Mouse (Mus musculus) cerebellum, adult 11-12 months (tissue): Measurements from ENCODE around the gene Nags.
"Not testable (repeated sequence)": the region's sequence is repeated elsewhere in the genome, so short reads cannot be mapped to it uniquely, and the experiment has no call there.

Experiments used
- DNase-seq: peaks from one replicate; pipeline ENCODE4 v3.0.0; 2022

Gene Nags

DNA sequence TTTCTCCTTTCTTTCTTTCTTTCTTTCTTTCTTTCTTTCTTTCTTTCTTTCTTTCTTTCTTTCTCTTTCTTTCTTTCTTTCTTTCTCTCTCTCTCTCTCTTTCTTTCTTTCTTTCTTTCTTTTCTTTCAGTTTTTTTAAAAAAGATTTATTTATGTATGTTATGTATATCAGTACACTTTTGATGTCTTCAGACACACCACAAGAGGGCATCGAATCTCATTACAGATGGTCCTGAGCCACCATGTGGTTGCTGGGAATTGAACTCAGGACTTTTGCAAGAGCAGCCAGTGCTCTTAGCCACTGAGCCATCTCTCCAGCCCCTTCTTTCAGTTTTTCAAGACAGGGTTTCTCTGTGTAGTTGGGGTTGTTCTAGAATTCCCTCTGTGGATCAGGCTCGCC lies 12.7 kb downstream of the Nags start:
- DNase-seq = not testable (repeated sequence)

DNA sequence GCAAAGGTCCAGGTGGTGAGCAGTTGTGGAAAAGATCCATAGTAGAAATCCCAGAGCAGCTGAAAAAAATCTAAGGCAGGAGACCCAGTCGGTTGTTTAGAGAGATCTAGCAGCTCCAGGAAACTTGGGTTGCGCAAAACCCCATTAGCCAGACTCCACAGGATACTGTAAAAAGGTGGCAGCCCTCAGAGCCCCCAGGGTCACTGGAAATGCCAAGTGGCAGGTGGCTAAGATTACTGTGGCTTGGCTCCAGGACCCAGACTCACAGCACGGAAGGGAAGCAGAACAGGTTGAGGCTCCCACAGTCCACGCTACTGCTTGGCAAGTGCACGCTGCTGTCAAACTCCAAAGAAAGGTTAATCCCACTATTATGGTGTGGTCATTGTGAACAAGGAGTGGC lies 14.5 kb downstream of the Nags start:
- DNase-seq = peak; percentile 81

DNA sequence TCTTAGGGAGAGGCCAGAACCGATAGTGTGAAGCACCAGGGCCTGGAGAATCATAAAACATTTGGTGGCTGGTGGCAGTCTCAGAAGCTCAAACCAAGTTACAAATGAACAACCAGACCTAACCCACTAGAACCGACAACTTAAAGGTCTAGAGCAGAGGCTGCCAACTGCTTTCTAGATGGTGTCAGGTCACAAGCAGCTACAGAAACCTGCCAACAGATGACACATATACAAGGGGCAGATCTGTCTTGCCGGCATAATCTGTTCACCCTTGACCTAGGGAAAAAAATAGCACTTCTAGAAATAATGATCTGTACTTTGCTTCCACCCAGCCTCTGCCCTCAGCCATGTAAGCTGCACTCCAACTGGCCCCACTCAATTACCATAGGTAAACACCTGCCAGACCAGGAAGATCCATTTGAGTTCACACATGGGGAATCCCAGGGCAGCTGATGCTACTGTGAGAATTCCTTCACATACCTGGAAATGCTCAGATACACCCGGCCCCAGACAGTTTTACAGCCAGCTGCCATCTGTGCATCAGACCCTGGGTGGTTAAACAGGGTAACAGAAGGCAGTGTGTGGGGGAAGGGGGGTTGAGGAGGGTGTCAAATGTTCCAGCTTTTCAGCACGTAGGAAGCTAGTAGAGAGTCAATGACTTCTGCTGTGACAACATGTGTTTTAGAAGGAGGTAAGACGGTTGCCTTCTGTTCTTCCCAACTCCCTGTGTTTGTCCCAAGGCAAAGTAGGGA lies 20.8 kb downstream of the Nags start:
- DNase-seq = peak; percentile 74

DNA sequence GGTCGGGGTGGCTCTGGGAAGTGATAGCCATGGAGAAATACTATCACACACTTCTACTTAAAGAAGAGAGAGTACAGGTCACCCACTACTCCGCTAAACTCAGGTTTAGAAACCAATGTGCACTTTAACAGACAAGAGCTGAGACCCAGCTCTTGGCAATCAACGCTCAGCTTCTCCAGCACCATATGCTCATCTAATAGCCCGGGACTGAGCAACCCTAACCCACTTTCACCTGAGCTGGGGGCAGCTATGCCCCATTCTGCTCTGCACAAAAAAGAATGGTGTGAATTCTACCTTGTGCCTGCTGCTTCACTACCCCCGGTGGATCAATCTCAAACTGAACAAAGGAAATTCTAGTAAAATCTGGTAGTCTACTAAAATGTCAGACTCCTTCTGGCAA lies 22.2 kb downstream of the Nags start:
- no peak for DNase-seq

DNA sequence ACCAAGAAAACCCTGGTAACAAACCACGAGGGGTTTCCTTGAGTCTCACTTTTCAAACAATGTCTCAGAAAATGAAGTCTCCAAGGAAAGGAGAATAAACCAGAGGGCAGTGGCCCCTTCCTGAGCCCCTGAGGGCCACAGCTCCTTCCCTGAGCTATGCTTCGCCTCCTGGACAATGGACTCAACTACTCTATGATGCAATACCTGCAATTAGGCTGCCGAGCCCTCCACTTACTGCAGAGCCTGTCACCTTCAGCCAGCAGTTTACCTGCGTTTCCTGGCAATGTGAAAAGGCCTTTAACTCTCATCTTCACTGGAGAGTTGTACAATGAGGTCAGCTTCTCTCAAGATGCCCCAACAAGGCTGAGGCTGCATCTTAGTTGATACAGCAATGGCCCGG lies 23.4 kb downstream of the Nags start:
- no peak for DNase-seq

DNA sequence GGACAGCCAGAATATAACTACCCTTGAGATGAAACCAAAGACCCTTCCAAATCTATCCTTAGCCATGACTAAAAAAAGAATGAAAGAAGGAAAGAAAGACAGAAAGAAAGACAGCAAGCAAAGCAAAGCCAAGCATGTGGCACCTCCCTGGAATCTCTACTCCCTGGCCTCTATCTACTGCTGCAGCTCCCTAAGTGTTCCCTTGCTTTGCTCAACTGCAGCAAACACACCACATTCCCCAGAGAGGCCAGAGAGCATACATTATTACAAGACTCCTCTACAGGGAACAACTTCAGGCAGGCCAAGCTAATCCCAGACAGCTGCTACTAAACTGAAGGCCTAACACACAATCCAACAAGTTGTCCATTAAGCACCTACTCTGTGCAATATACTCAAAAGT lies 34.5 kb downstream of the Nags start:
- DNase-seq = no peak

DNA sequence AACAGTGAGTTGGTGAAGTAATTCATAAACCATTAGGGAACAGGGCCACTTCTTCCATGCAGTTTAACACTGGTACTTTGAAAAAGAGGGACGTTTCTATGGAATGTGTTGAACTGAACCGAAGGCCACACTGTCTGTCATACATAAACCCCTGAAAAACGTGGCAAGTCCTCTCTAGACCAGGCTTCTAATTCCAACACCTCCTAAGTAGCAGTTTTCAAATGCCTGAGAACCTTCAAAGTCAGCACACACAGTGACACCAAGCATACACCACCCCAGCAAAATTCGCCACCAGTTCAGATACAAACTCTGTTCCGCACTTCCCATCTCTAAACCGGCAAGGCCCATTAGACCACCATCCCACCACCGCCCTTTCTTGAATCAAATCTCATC lies 38.9 kb downstream of the Nags start:
- DNase-seq = no peak

DNA sequence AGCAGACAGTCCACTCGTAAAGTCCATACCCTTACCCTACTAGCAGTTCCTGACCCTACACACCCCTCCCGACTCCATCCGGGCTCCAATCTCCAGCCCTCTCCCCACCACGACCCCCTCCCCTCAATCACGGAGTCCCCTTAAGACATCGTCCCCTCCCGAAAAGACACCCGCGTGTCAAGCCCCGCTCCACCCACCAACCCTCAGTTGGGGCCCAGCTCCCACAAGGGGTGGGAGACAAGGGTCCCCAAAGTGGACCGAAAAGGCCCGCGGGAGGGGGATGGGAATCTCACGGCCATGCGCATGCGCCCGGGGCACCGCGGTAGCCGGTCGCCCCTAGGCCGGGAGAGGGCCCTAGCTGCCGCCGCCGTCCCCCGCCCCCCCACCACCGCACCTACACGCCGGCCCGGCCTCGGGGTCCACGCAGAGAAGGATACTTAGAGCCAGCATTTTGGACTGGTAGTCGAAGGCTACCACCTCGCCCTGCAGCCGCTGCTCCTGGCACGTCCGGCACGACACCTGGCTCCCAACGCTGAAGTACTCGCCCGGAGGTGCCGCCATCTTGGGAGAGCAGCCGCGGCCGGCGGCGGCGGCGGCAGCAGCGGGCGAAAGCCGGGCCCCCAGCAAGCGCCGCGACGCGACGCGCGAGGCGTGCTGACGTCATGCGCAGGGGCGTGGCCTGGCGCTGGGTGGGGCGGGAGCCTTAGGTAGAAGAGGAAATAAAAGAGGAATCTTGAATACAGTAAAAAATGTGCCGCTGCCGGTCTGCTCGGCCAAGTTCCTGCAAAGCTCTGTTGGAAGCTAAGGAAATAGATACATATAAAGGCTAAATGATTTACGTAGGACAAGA lies 39.6 kb downstream of the Nags start, which contains the start of gene Lsm12:
Gene Lsm12 (minus strand): TSS at position 651 of the 850 bp plus-strand sequence.
- DNase-seq = peak; percentile 94

DNA sequence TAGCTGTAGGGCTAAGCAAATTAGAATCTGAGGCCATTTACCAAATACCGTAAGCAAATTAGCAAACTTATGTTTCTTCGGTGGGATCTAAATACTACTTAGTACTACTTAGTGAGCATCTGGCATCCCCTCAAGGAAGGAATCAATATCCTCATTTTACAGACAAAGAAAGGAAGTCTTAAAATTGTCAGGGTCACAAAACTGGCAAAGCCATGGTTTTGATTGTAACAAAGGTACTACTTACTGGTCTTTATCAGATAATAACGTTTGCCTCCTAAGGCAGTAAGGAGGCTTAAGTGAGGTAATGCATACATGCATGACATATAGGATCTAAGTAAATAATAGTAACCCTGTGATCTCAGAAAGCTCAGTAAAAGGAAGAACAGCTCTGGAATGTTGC lies 40.4 kb downstream of the Nags start:
- DNase-seq = no peak

DNA sequence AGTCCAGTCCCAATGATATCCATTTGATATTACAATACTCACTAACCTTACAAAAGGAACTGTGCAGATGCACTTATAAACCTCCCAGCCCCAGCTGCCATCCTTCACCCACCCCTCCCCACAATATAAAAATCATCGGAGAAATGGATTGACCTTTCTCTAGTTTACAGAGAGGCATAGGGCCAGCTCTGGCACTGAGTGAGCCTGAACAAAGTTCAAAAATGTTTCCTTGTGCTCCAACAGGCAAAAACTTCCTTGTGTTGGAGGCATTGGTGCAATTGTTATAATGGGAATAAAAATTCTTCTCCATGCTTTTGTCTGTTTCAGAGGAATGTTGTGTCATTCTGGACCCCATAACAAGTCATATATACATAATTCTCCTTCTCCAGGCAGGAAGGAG lies 40.9 kb downstream of the Nags start:
- no peak for DNase-seq

DNA sequence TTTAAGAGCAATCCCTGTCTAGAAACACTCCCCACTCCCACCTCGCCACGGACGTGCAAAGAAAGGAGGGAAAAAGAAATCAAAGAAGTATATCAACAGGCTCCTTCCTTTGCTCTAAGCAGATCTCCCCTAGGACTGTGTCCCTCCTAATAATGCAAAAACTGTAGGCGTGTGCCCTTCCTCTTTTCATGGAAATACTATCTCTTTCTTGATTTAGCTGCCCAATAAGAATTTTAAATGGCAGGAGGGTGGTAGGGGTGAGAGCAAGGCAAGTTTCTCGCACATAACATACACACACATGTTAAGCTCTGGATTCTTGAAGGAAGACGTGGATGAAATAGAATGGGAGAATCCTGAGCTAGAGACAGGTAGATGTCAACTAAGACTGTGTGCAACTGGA lies 43.7 kb downstream of the Nags start:
- DNase-seq = peak; percentile 18

DNA sequence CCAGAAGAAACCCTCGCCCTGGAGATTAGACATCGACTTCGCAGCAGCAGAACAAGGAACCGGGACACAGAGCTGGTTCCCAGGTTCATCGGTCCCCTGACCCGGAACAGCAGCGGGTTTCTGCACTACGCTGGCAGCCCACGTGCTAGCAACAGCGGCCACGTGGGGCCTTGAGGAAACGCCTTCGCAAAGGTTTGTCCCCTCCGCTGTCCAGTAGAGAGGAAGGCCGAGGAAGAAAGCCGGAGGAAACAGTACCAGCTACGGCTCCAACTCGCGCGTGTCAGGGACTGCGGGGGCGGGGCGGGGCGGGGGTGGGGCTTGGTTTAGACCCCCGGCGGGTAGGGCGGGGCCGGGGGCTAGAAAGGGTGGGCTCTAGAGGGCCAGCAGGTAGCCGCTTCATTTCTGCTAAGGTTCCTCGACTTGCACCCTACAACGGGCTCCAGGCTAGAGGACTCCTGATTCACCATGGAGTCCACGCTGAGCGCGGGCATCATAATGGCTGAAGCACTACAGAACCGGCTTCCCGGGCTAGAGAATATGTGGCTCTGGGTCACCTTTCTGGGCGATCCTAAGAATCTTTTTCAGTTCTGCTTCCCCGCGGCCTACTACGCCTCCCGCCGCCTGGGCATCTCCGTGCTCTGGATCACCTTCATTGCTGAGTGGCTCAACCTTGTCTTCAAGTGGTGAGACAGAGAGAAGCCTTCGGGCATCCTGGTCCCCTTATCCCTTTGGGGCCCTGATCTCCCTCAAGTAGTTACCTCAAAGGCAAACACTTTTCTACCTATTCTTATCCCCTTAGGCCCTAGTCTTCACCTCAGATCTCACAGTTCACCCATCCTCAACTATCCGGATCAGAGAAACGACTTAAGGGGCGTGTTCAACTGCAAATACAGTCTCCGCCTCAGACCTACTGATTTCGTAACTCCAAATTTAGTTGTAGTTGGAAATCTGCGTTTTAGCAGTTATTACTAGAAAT lies 44.4 kb downstream of the Nags start, which contains the start of gene G6pc3:
Gene G6pc3 (plus strand): TSS at position 160 of the 976 bp plus-strand sequence.
- DNase-seq = peak; percentile 90

DNA sequence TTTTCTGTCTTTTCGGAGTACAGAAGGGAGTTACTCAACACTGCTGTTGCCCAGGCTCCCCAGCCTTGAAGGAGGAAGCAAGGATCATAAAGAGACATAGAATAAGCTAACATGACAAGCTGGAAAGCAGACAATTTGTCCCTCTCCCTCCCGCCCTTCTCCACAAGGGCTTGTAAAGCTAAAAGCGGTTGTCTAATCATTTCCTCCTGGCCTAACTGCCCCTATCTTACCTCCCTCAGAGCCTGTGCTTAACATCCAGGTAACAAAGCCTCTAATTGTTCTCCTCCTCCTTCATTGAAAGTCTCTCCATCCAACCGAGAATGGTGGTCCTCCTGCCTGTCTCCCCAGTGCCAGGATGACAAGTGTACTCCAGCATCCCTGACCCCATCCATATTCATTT lies 45.5 kb downstream of the Nags start:
- peak; percentile 13 for DNase-seq

DNA sequence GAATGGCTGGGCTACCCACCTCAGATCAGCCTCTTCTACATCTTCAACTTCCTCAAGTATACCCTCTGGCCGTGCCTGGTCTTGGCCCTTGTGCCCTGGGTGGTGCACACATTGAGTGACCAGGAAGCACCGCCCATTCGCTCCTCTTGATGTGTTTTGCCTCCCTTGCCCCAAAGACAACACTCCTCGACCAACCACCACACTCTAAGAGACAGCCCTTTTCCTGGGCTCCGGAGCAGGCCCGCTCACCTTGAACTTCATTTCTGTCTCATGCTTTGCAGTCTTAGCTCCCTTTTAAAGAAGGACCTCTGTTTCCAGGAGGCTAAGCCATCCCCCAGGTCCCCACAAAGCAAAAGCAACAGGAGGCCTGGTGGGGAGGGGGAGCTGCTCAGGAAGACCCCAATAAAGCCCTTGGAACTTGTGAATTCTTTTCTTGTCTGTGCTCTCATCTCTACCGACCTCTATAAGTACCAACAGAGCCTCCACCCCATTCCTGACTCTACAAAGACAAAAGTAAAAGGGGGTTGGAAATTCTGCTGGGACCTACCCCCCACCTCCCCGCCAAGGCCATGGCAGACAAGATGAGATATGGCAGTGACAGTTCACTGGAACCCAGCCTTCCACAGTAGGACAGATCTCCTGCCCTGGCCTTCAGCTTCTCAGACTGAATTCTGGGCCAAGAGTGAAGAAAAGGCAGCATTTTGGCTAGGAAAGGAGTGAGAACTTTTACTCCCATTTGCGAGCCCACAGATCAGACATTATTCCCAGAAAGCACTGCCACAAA lies 48.5 kb downstream of the Nags start:
- DNase-seq = no peak

DNA sequence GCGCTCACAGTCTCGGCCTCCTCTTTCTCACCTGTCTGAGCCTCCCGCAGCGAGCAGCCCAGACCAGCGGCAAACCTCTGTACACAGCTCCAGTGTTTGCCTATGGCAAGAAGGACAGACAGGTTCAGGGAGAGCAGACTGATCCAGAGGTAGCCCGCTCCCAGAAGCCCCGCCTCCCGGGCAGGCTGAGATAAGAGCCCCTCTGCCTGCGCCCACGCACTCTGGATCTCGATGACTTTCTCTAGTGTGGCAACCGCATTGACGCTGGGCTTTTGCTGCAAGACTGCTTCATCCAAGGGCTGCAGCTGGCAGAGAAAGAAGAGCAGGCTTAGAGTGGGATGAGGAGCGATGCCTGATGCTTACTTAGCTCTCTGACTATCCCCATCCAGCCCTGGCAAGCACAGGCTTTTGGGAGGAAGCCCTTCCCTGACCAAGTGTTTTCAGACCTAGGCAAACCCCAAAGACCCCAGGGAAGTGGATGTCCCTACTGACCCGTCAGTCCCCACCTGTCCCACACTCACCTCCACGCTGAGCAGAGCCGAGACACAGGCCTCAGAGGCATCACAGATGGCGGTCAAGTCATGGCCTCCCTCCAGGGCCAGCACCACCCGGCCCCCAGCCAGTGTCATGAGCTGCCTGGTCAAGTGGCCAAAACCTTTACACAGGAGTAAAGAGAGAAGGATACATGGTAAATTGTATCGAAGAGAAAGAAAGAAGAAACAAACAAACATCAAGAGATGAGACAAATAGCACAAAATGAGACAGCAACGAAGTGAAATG lies 50.9 kb downstream of the Nags start:
- peak; percentile 39 for DNase-seq

DNA sequence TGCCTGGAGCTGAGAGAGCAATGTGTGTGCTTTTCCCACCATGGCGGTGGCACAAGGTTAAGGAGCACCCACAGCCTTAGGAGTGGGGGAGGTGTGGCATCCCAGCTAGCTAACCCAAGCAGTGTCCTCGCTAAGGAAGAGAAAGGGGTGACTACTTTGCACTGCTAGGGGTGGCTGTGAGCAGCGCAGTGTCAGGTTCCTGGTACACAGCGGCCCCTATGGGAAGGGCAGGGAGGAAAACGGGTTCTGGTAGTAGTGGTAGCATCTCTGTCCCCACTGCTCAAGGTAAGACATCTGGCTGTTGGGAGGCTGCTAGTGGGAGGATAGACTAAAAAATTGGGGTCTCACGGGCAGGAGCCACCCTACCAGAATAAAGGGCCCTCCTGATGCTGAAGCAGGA lies 52.9 kb downstream of the Nags start:
- DNase-seq = no peak
